Mouse (Mus musculus) liver, embryonic 11.5 days (tissue): ENCODE results near the gene Slamf7. TPM values are rescaled to one million over a fixed set of nuclear protein-coding genes. Genes with fewer than 3 reads are reported as not detected.

ENCODE experiments used
- ATAC-seq: fragments of 200-750 bp; cut with Nextera tagmentation; replicated peaks from 2 replicates; pipeline ENCODE4 v1.8.0; 2017; ENCODE audit warnings: moderate number of reproducible peaks, mild to moderate bottlenecking, moderate TSS enrichment, moderate library complexity; ENCODE audit not compliant: low FRiP score
- DNase-seq: peaks from one replicate; pipeline ENCODE4 v3.0.0-alpha.2; 2017; ENCODE audit warnings: low spot score
- H3K27ac ChIP-seq: fragments of 300-500 bp; sonication (generic); 2 replicates; pipeline ENCODE4 v1.5.1; 2014; ENCODE audit warnings: mild to moderate bottlenecking, low read depth, low read length, control low read depth
- H3K27me3 ChIP-seq: fragments of 300-500 bp; sonication (generic); replicated peaks from 2 replicates; pipeline ENCODE4 v1.6.1; 2014; ENCODE audit warnings: low read length, mixed read lengths; ENCODE audit not compliant: control insufficient read depth, insufficient read depth
- H3K36me3 ChIP-seq: fragments of 300-500 bp; sonication (generic); 2 replicates; pipeline ENCODE4 v1.6.1; 2014; ENCODE audit warnings: mild to moderate bottlenecking, low read length, moderate library complexity, mixed read lengths; ENCODE audit not compliant: control insufficient read depth, insufficient read depth
- H3K4me1 ChIP-seq: fragments of 300-500 bp; sonication (generic); replicated peaks from 2 replicates; pipeline ENCODE4 v1.6.1; 2014; ENCODE audit warnings: low read length, mixed read lengths; ENCODE audit not compliant: control insufficient read depth, insufficient read depth
- H3K4me2 ChIP-seq: fragments of 300-500 bp; sonication (generic); 2 replicates; pipeline ENCODE4 v1.6.1; 2014; ENCODE audit warnings: mild to moderate bottlenecking, control low read depth, moderate library complexity
- H3K4me3 ChIP-seq: fragments of 300-500 bp; sonication (generic); 2 replicates; pipeline ENCODE4 v1.5.1; 2014; ENCODE audit warnings: low read depth, low read length, control low read depth
- H3K9ac ChIP-seq: fragments of 300-500 bp; sonication (generic); 2 replicates; pipeline ENCODE4 v1.6.1; 2014; ENCODE audit warnings: low read depth, low read length, control low read depth
- H3K9me3 ChIP-seq: fragments of 300-500 bp; sonication (generic); 2 replicates; pipeline ENCODE4 v1.6.1; 2016; ENCODE audit warnings: low read length, inconsistent platforms, mixed read lengths; ENCODE audit not compliant: control insufficient read depth
- WGBS: fragments of 180-500 bp; shearing (Covaris S2); extraction: QIAGEN DNeasy Blood & Tissue Kit; methylation state at CpG from one replicate; pipeline ENCODE4 v1.1.7; 2014; 5-methylcytosine and 5-hydroxymethylcytosine counted together
- polyA plus RNA-seq: library from polyadenylated mRNA; unstranded; fragments of >200 nt; fragmentation: Nextera tagmentation; extraction: Ambion mirVana; gene quantifications from 2 replicates; pipeline ENCODE4 v1.2.1, GENCODE M21; 2014

Gene Slamf7
- polyA plus RNA-seq: not detected in 2 replicates

GRCm38 (mm10) chr1:171652734-171653133 is at the start of gene Slamf7:
Gene Slamf7, minus strand, starts transcription at chr1:171653035.
- WGBS: 79% methylated on average over 5 of the region's 5 CpGs
- Histone ChIP-seq H3K36me3 (no peaks in the 10 kb centered on the region), H3K9me3 (no peaks in the 10 kb centered on the region), H3K27me3 (no peaks in the 10 kb centered on the region), H3K27ac (no peak within 1 kb of the TSS), H3K9ac (no peak within 1 kb of the TSS), H3K4me2 (no peak within 1 kb of the TSS), H3K4me1 (no peaks in the 10 kb centered on the region), H3K4me3 (no peak within 1 kb of the TSS)
- ATAC-seq (no peak), DNase-seq (no peak)

GRCm38 (mm10) chr1:171698983-171699382 is 46.1 kb upstream of the Slamf7 start:
- H3K9me3 ChIP-seq: no peaks in the 10 kb centered on the region
- H3K9ac ChIP-seq: no peak overlapping the region
- ATAC-seq: no peak; the same call in 1 of the 2 replicates
- WGBS: 16% methylated on average over 6 of the region's 6 CpGs
- no peaks in the 10 kb centered on the region for H3K4me1 ChIP-seq
- no peak for DNase-seq
- no peak overlapping the region for H3K4me2 ChIP-seq
- H3K4me3 ChIP-seq: no peak overlapping the region
- no peak overlapping the region for H3K27ac ChIP-seq
- no peaks in the 10 kb centered on the region for H3K36me3 ChIP-seq
- no peaks in the 10 kb centered on the region for H3K27me3 ChIP-seq

- no peak overlapping the region for H3K4me2 ChIP-seq
- no peak overlapping the region for H3K9ac ChIP-seq
- no peaks in the 10 kb centered on the region for H3K27me3 ChIP-seq
- no peak overlapping the region for H3K27ac ChIP-seq
- ATAC-seq (no peak), DNase-seq (no peak)
- H3K4me1 ChIP-seq: no peaks in the 10 kb centered on the region
- no peaks in the 10 kb centered on the region for H3K36me3 ChIP-seq
- H3K9me3 ChIP-seq: no peaks in the 10 kb centered on the region
- no peak overlapping the region for H3K4me3 ChIP-seq
- WGBS: 52% methylated on average over 1 of the region's 1 CpGs
These were observed 41.1 kb upstream of the Slamf7 start for GRCm38 (mm10) chr1:171693918-171694317.

GRCm38 (mm10) chr1:171687320-171687719 is 34.5 kb upstream of the Slamf7 start:
- Histone ChIP-seq H3K4me2 (no peak overlapping the region), H3K27ac (no peak overlapping the region), H3K27me3 (no peaks in the 10 kb centered on the region), H3K9ac (no peak overlapping the region), H3K4me1 (no peaks in the 10 kb centered on the region), H3K9me3 (no peaks in the 10 kb centered on the region), H3K36me3 (no peaks in the 10 kb centered on the region), H3K4me3 (no peak overlapping the region)
- ATAC-seq (no peak), DNase-seq (no peak)
- WGBS: 75% methylated on average over 4 of the region's 4 CpGs

- Histone ChIP-seq H3K27me3 (no peaks in the 10 kb centered on the region), H3K4me3 (no peak overlapping the region), H3K36me3 (no peaks in the 10 kb centered on the region), H3K9me3 (no peaks in the 10 kb centered on the region), H3K4me2 (no peak overlapping the region), H3K27ac (no peak overlapping the region), H3K9ac (no peak overlapping the region), H3K4me1 (no peaks in the 10 kb centered on the region)
- WGBS: 81% methylated on average over 9 of the region's 9 CpGs
- no peak for ATAC-seq
- DNase-seq: no peak
These were observed 32.1 kb upstream of the Slamf7 start for GRCm38 (mm10) chr1:171684923-171685322.

- no peak within 1 kb of the TSS for H3K27ac ChIP-seq
- H3K4me2 ChIP-seq: no peak within 1 kb of the TSS
These were observed 28.9 kb upstream of the Slamf7 start, which contains the start of gene Cd48 for GRCm38 (mm10) chr1:171681531-171682299. Gene Cd48, plus strand, starts transcription at chr1:171682009.

GRCm38 (mm10) chr1:171681009-171681408 is 28.2 kb upstream of the Slamf7 start:
- no peak for DNase-seq
- Histone ChIP-seq H3K4me1 (no peaks in the 10 kb centered on the region), H3K27ac (no peak overlapping the region), H3K9me3 (no peaks in the 10 kb centered on the region), H3K27me3 (no peaks in the 10 kb centered on the region), H3K4me3 (no peak overlapping the region), H3K36me3 (no peaks in the 10 kb centered on the region), H3K9ac (no peak overlapping the region), H3K4me2 (no peak overlapping the region)
- WGBS: 76% methylated on average over 7 of the region's 7 CpGs
- 0 out of 2 replicates have a peak, but pooled peaks have one; percentile 29 for ATAC-seq

More at GRCm38 (mm10) chr1:171681531-171682299, 28.9 kb upstream of the Slamf7 start, which contains the start of gene Cd48:
- H3K9me3 ChIP-seq: no peaks in the 10 kb centered on the region
- H3K4me3 ChIP-seq: no peak within 1 kb of the TSS
- H3K27me3 ChIP-seq: no peaks in the 10 kb centered on the region
- no peak within 1 kb of the TSS for H3K9ac ChIP-seq
- no peaks in the 10 kb centered on the region for H3K4me1 ChIP-seq
- DNase-seq: no peak
- no peaks in the 10 kb centered on the region for H3K36me3 ChIP-seq
- ATAC-seq: no peak
- 71% methylated on average over 14 of the region's 14 CpGs for WGBS

GRCm38 (mm10) chr1:171677721-171678120 is 24.9 kb upstream of the Slamf7 start:
- Histone ChIP-seq H3K36me3 (no peaks in the 10 kb centered on the region), H3K9me3 (no peaks in the 10 kb centered on the region), H3K4me3 (no peak overlapping the region), H3K27ac (no peak overlapping the region), H3K27me3 (no peaks in the 10 kb centered on the region), H3K9ac (no peak overlapping the region), H3K4me2 (no peak overlapping the region), H3K4me1 (0 out of 2 replicates have a peak, but pooled peaks cover 6% of the 10 kb centered on the region)
- 0 out of 2 replicates have a peak, but pooled peaks have one; percentile 46 for ATAC-seq
- WGBS: 48% methylated on average over 1 of the region's 1 CpGs
- DNase-seq: no peak

- DNase-seq (no peak), ATAC-seq (peak; percentile 84)
- H3K4me2 ChIP-seq: no peak overlapping the region
- H3K9me3 ChIP-seq: no peaks in the 10 kb centered on the region
- no peaks in the 10 kb centered on the region for H3K36me3 ChIP-seq
- no peak overlapping the region for H3K9ac ChIP-seq
- no peaks in the 10 kb centered on the region for H3K27me3 ChIP-seq
- H3K4me3 ChIP-seq: no peak overlapping the region
- H3K4me1 ChIP-seq: 0 out of 2 replicates have a peak, but pooled peaks cover 6% of the 10 kb centered on the region
- WGBS: 39% methylated on average over 1 of the region's 1 CpGs
- H3K27ac ChIP-seq: no peak overlapping the region
These were observed 21.6 kb upstream of the Slamf7 start for GRCm38 (mm10) chr1:171674467-171674866.
